ENCODE assay signal across 8 mouse cellular contexts in the genomic region with DNA sequence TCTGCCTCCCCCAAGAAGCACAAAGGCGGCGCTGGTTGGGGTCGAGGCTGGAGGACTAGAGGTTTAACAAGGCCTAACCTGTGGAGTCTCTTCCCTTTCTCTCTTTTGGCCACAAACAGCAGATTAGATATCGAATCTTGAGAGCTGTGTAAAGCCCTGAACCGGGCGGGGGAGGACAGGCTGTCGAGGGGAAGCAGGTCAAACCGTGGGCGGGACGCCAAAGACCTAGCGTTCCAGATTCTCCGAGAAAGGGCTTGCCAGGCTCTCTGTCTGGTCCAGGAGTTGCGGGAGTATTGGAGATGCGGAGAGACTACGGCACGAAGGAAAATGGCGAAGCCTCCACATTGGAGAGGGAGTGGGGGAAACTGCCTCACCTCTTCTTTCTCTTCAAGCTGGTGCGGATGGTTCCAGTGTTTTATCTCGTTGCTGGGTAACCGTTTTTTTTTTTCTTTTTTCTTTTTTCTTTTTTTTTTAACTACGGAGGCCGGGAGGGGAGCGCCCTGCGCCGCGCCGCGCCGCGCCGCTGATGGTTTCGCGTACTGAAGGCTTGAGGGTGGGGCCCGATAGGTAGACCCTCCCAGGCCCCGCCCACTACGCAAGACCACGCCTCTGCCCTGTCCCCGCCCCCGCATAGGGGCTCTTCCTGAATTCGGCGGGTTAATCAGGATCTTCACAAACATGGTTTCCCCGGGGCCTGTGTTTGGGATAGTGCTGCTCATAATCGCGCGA. TPM values are rescaled to one million over a fixed set of nuclear protein-coding genes. Genes with fewer than 3 reads are reported as not detected.
DNase-seq lines count a peak whose midpoint lies in the region; ATAC-seq and TF ChIP-seq lines count a peak whose summit lies in the region.

A gene (minus strand): TSS at position 541 of the 729 bp plus-strand sequence.

- H3K4me1 ChIP-seq in G1E (ENCODE audit: insufficient read depth, low read depth, low read length), result peaks cover 68% of the 10 kb centered on the region
- peaks cover 4% of the 10 kb centered on the region for H3K4me1 ChIP-seq in forebrain, embryonic 16.5 days (replicated peaks; ENCODE audit: control insufficient read depth, insufficient read depth, low read length)
- H3K4me1 ChIP-seq in lung, embryonic 14.5 days (ENCODE audit: insufficient read depth), result no peaks in the 10 kb centered on the region
- no peaks in the 10 kb centered on the region for H3K4me1 ChIP-seq in olfactory bulb, adult 2 months (ENCODE audit: control insufficient read depth, insufficient read depth, low read length)
- H3K4me1 ChIP-seq in thymus, adult 2 months (replicated peaks; ENCODE audit: control insufficient read depth, insufficient read depth, low read length), result peaks cover 12% of the 10 kb centered on the region

- peak within 1 kb of the TSS; percentile 89 for H3K27ac ChIP-seq in forebrain, embryonic 16.5 days (ENCODE audit: low read length)
- H3K27ac ChIP-seq in layer of hippocampus, adult 2 months, result peak within 1 kb of the TSS; percentile 98
- H3K27ac ChIP-seq in lung, embryonic 14.5 days (ENCODE audit: low read depth), result peak within 1 kb of the TSS; percentile 56; the same call in 1 of the 2 replicates
- H3K27ac ChIP-seq in olfactory bulb, adult 2 months (ENCODE audit: insufficient read depth, low read depth, low read length), result peak within 1 kb of the TSS; percentile 91
- H3K27ac ChIP-seq in thymus, adult 2 months (ENCODE audit: control insufficient read depth, insufficient read depth, low read length), result peak within 1 kb of the TSS; percentile 61; the same call in 1 of the 2 replicates

- no peaks in the 10 kb centered on the region for H3K27me3 ChIP-seq in G1E (ENCODE audit: insufficient read depth, low read length)
- no peaks in the 10 kb centered on the region for H3K27me3 ChIP-seq in forebrain, embryonic 16.5 days (replicated peaks; ENCODE audit: control insufficient read depth, insufficient read depth, low read length)
- H3K27me3 ChIP-seq in lung, embryonic 14.5 days (ENCODE audit: insufficient read depth, low read length), result no peaks in the 10 kb centered on the region
- H3K27me3 ChIP-seq in thymus, adult 2 months (ENCODE audit: control insufficient read depth, insufficient read depth, low read length), result no peaks in the 10 kb centered on the region

- H3K4me3 ChIP-seq in G1E (ENCODE audit: low read depth, low read length), result peak within 1 kb of the TSS; percentile 72
- peak within 1 kb of the TSS; percentile 67 for H3K4me3 ChIP-seq in forebrain, embryonic 16.5 days (replicated peaks; ENCODE audit: low read length)
- H3K4me3 ChIP-seq in layer of hippocampus, adult 2 months, result peak within 1 kb of the TSS; percentile 77
- H3K4me3 ChIP-seq in lung, embryonic 14.5 days (ENCODE audit: low read depth, low read length), result peak within 1 kb of the TSS; percentile 58
- H3K4me3 ChIP-seq in olfactory bulb, adult 2 months (ENCODE audit: insufficient read depth, low read depth, low read length), result peak within 1 kb of the TSS; percentile 76
- H3K4me3 ChIP-seq in thymus, adult 2 months (ENCODE audit: control insufficient read depth, insufficient read depth, low read length), result peak within 1 kb of the TSS; percentile 74

- under 1% methylated on average over 44 of the region's 45 CpGs for WGBS in forebrain, embryonic 16.5 days
- whole genome bisulfite sequencing in lung, embryonic 14.5 days, result under 1% methylated on average over 45 of the region's 45 CpGs
- under 1% methylated on average over 45 of the region's 45 CpGs for WGBS in olfactory bulb, adult 2 months
- WGBS in thymus, adult 2 months, result under 1% methylated on average over 45 of the region's 45 CpGs

- H3K4me2 ChIP-seq in forebrain, embryonic 16.5 days (ENCODE audit: low read length), result peak within 1 kb of the TSS; percentile 68
- H3K4me2 ChIP-seq in lung, embryonic 14.5 days, result peak within 1 kb of the TSS; percentile 74

- peak; percentile 68 for DNase-seq in G1E (ENCODE audit: low spot score)
- DNase-seq in cerebellum, adult 18-20 months, result peak; percentile 87 to 89
- DNase-seq in heart, postnatal 36 days, result peak; percentile 88
- DNase-seq in layer of hippocampus, adult 2 months (ENCODE audit: low spot score in 2 of 2), result peak; percentile 79 to 84
- DNase-seq in lung, embryonic 14.5 days, result peak; percentile 97
- peak; percentile 94 for DNase-seq in thymus, adult 2 months

- peak within 1 kb of the TSS; percentile 82 for H3K9ac ChIP-seq in forebrain, embryonic 16.5 days (replicated peaks; ENCODE audit: low read depth, low read length)
- H3K9ac ChIP-seq in lung, embryonic 14.5 days, result peak within 1 kb of the TSS; percentile 62

- ATAC-seq in G1E (ENCODE audit: extremely low read depth, insufficient number of reproducible peaks, low FRiP score, poor library complexity, severe bottlenecking), result peak; percentile 78
- ATAC-seq in forebrain, embryonic 16.5 days, result peak; percentile 94
- ATAC-seq in lung, embryonic 14.5 days (ENCODE audit: insufficient read depth), result peak; percentile 95

- H3K36me3 ChIP-seq in G1E (replicated peaks), result peaks cover 13% of the 10 kb centered on the region
- H3K36me3 ChIP-seq in forebrain, embryonic 16.5 days (ENCODE audit: control insufficient read depth, insufficient read depth), result no peaks in the 10 kb centered on the region
- no peaks in the 10 kb centered on the region for H3K36me3 ChIP-seq in lung, embryonic 14.5 days (ENCODE audit: insufficient read depth)
- H3K36me3 ChIP-seq in thymus, adult 2 months (ENCODE audit: control insufficient read depth, insufficient read depth, low read length), result no peaks in the 10 kb centered on the region

- TF ChIP-seq POLR2A in olfactory bulb, adult 2 months (IDR thresholded peaks at IDR 0.05; ENCODE audit: insufficient read depth, low read depth, low read length), result peak; percentile 25; the same call in 1 of the 2 replicates
- peak; percentile 64; the same call in 1 of the 2 replicates for TF ChIP-seq POLR2A in thymus, adult 2 months (IDR thresholded peaks at IDR 0.05; ENCODE audit: control insufficient read depth, extremely low read depth, insufficient read depth, low read length, poor library complexity)

- TF ChIP-seq CTCF in G1E (IDR thresholded peaks at IDR 0.05; ENCODE audit: low read depth, low read length), result no peak
- TF ChIP-seq CTCF in layer of hippocampus, adult 2 months (conservative IDR thresholded peaks at IDR 0.05), result no peak
- no peak for TF ChIP-seq CTCF in lung, embryonic 14.5 days (IDR thresholded peaks at IDR 0.05; ENCODE audit: low read depth)
- TF ChIP-seq CTCF in olfactory bulb, adult 2 months (IDR thresholded peaks at IDR 0.05; ENCODE audit: insufficient read depth, low read depth, low read length), result no peak
- TF ChIP-seq CTCF in thymus, adult 2 months (IDR thresholded peaks at IDR 0.05; ENCODE audit: borderline replicate concordance, control insufficient read depth, extremely low read depth, insufficient read depth, low read length, poor library complexity), result peak; percentile 18; the same call in 1 of the 2 replicates

- H3K9me3 ChIP-seq in G1E (replicated peaks), result no peaks in the 10 kb centered on the region
- H3K9me3 ChIP-seq in forebrain, embryonic 16.5 days (ENCODE audit: control insufficient read depth, low read length), result no peaks in the 10 kb centered on the region
- no peaks in the 10 kb centered on the region for H3K9me3 ChIP-seq in lung, embryonic 14.5 days (ENCODE audit: low read depth, low read length)

- intact Hi-C loops in heart, postnatal 36 days (cut with DNase I), result loop anchor here (1.0 to 5.0 kb wide), 3 partner anchors 46 to 85 kb away; a partner anchor contains a TSS

RNA-seq across cellular contexts. Expression of the gene that starts here (rescaled TPM):
- total RNA-seq in G1E (2014; fragmentation: Nextera tagmentation), result 12.4 and 21.1 TPM in 2 replicates
- total RNA-seq in G1E (2017), result 12.1 and 13.0 TPM in 2 replicates
- polyA plus RNA-seq in G1E (2012), result 1.7 and 1.8 TPM in 2 replicates
- polyA plus RNA-seq in forebrain, embryonic 16.5 days (2015; fragmentation: Nextera tagmentation; extraction: Ambion mirVana), result 6.1 and 6.9 TPM in 2 replicates
- 1 to 10 TPM; 2.6 to 2.7 TPM for total RNA-seq in heart, postnatal 36 days (2021)
- 1 to 10 TPM; 1.5 to 1.9 TPM for total RNA-seq in layer of hippocampus, adult 2 months (2021)
- polyA plus RNA-seq in lung, embryonic 14.5 days (2014; fragmentation: Nextera tagmentation; extraction: Ambion mirVana), result 7.1 and 7.5 TPM in 2 replicates
- polyA plus RNA-seq in olfactory bulb, adult 2 months (2012; ENCODE audit: insufficient read depth, insufficient read length, low replicate concordance, missing spikeins), result not detected in 2 replicates
- 0.20 and 0.47 TPM in 2 replicates for polyA plus RNA-seq in thymus, adult 2 months (2012; rRNA removed)

Comparison
In these comparisons a context has a peak if more than half of its experiments do, and no peak if none do; other contexts are left out.
1. Peak in every context shown above with its lines: DNase-seq, ATAC-seq, H3K4me3 ChIP-seq and H3K27ac ChIP-seq.
2. Peak in DNase-seq, H3K4me3 ChIP-seq and H3K27ac ChIP-seq in thymus, adult 2 months; RNA of the gene not detected or under 1 TPM.